Mouse (Mus musculus) heart, adult 2 months (tissue): Measurements from ENCODE around the gene Reep3. TPM values are rescaled to one million over a fixed set of nuclear protein-coding genes. Genes with fewer than 3 reads are reported as not detected.
A peak's percentile ranks its signal among the peaks of the same experiment; 100 is the strongest.

Experiments used
- DNase-seq, 2 experiments: peaks; one replicate each; pipeline ENCODE4 v3.0.0; 2021
- H3K27ac ChIP-seq: fragments of 200-600 bp; 2 replicates; pipeline ENCODE4 v1.8.1; 2022
- H3K27me3 ChIP-seq: fragments of 200-500 bp; 2 replicates; pipeline ENCODE4 v1.6.1; 2012; ENCODE audit warnings: mild to moderate bottlenecking, low read length, inconsistent platforms, mixed read lengths; ENCODE audit not compliant: control insufficient read depth, insufficient read depth
- H3K36me3 ChIP-seq: fragments of 200-500 bp; 2 replicates; pipeline ENCODE4 v1.6.1; 2012; ENCODE audit warnings: low read length, inconsistent platforms; ENCODE audit not compliant: control insufficient read depth, insufficient read depth
- H3K4me1 ChIP-seq: fragments of 200-500 bp; 2 replicates; pipeline ENCODE4 v1.6.1; 2011; ENCODE audit warnings: low read length; ENCODE audit not compliant: control insufficient read depth, insufficient read depth
- H3K4me3 ChIP-seq: fragments of 200-600 bp; 2 replicates; pipeline ENCODE4 v1.8.1; 2022
- H3K79me2 ChIP-seq: fragments of 200-500 bp; replicated peaks from 2 replicates; pipeline ENCODE4 v1.6.1; 2012; ENCODE audit warnings: mild to moderate bottlenecking, inconsistent platforms, low read length, moderate library complexity, mixed read lengths; ENCODE audit not compliant: control insufficient read depth, insufficient read depth
- H3K9ac ChIP-seq: fragments of 200-500 bp; 2 replicates; pipeline ENCODE4 v1.6.1; 2012; ENCODE audit warnings: low read depth, mild to moderate bottlenecking, control low read depth, inconsistent platforms, low read length, mixed read lengths
- CTCF ChIP-seq: fragments of 200-600 bp; IDR thresholded peaks from 2 replicates; pipeline ENCODE4 v1.8.1; 2022; ENCODE audit warnings: antibody characterized with exemption, mild to moderate bottlenecking, moderate library complexity
- EP300 ChIP-seq: fragments of 200-500 bp; IDR thresholded peaks from 2 replicates; pipeline ENCODE4 v1.6.1; 2011; ENCODE audit warnings: low read depth, low read length, control low read depth; ENCODE audit not compliant: insufficient read depth
- POLR2A ChIP-seq: fragments of 200-500 bp; IDR thresholded peaks from 2 replicates; pipeline ENCODE4 v1.6.1; 2011; ENCODE audit warnings: mild to moderate bottlenecking, low read depth, low read length, control low read depth; ENCODE audit not compliant: insufficient read depth
- WGBS: fragments of 180-500 bp; shearing (Covaris S2); methylation state at CpG from one replicate; pipeline ENCODE4 v1.1.7; 2018; 5-methylcytosine and 5-hydroxymethylcytosine counted together
- intact Hi-C: fragments of 180-260 bp; cut with DNase I; formaldehyde crosslinking; loops from one replicate; pipeline ENCODE4 v1.15.1; 2025
- polyA plus RNA-seq: library from polyadenylated mRNA; depleted of rRNA; stranded (reverse); fragments of >200 nt; gene quantifications from 2 replicates; pipeline ENCODE4 v1.2.3, GENCODE M21; 2012
- total RNA-seq, 2 experiments: library from RNA; stranded (reverse); gene quantifications; 2 replicates each; pipeline ENCODE4 v1.2.3; 2021

Gene Reep3
- total and polyA plus RNA-seq, 3 experiments, result 14.9 to 20.2 (median 19.7) TPM

GRCm38 (mm10) chr10:67108096-67108495 lies 11.4 kb upstream of the Reep3 start:
- Histone ChIP-seq H3K27ac (no peak overlapping the region), H3K9ac (no peak overlapping the region), H3K4me3 (no peak overlapping the region), H3K4me1 (peaks cover 36% of the 10 kb centered on the region), H3K27me3 (no peaks in the 10 kb centered on the region), H3K36me3 (peaks cover 20% of the 10 kb centered on the region), H3K79me2 (peaks cover 17% of the 10 kb centered on the region)
- TF ChIP-seq POLR2A (no peak), EP300 (no peak), CTCF (no peak)
- WGBS, result 67% methylated on average over 9 of the region's 9 CpGs
- intact Hi-C loops, result no loop called here
- peak in 1 of 2 experiments; percentile 12 for DNase-seq

GRCm38 (mm10) chr10:67107017-67107761 lies 10.4 kb upstream of the Reep3 start:
- H3K27me3 ChIP-seq, result no peaks in the 10 kb centered on the region
- H3K27ac ChIP-seq, result no peak overlapping the region
- no peak overlapping the region for H3K4me3 ChIP-seq
- H3K36me3 ChIP-seq, result peaks cover 20% of the 10 kb centered on the region
- intact Hi-C loops, result no loop called here
- no peak overlapping the region for H3K9ac ChIP-seq
- H3K4me1 ChIP-seq, result peaks cover 42% of the 10 kb centered on the region
- DNase-seq, result no peak
- WGBS, result 58% methylated on average over 9 of the region's 9 CpGs
- no peak for TF ChIP-seq EP300
- no peak for TF ChIP-seq CTCF
- TF ChIP-seq POLR2A, result no peak
- H3K79me2 ChIP-seq, result peaks cover 20% of the 10 kb centered on the region

- DNase-seq, result no peak
- Histone ChIP-seq H3K4me3 (no peak overlapping the region), H3K79me2 (peaks cover 20% of the 10 kb centered on the region), H3K27ac (no peak overlapping the region), H3K9ac (no peak overlapping the region), H3K27me3 (no peaks in the 10 kb centered on the region), H3K36me3 (peaks cover 27% of the 10 kb centered on the region), H3K4me1 (peaks cover 43% of the 10 kb centered on the region)
- 62% methylated on average over 6 of the region's 6 CpGs for WGBS
- intact Hi-C loops, result no loop called here
- no peak for TF ChIP-seq CTCF
- TF ChIP-seq POLR2A, result no peak
- no peak for TF ChIP-seq EP300
These were observed 9.7 kb upstream of the Reep3 start for GRCm38 (mm10) chr10:67106400-67106799.

GRCm38 (mm10) chr10:67105331-67106217 lies 8.8 kb upstream of the Reep3 start:
- Histone ChIP-seq H3K27ac (peak overlapping the region; percentile 16), H3K4me1 (peaks cover 41% of the 10 kb centered on the region), H3K36me3 (peaks cover 30% of the 10 kb centered on the region), H3K27me3 (no peaks in the 10 kb centered on the region), H3K79me2 (peaks cover 17% of the 10 kb centered on the region), H3K9ac (no peak overlapping the region), H3K4me3 (no peak overlapping the region)
- no peak for TF ChIP-seq EP300
- TF ChIP-seq CTCF, result no peak
- TF ChIP-seq POLR2A, result no peak
- intact Hi-C loops, result no loop called here
- 61% methylated on average over 19 of the region's 19 CpGs for WGBS
- DNase-seq, result peak in 1 of 2 experiments; percentile 48

- DNase-seq, result no peak
- no peak overlapping the region for H3K4me3 ChIP-seq
- peak overlapping the region; percentile 16 for H3K27ac ChIP-seq
- H3K27me3 ChIP-seq, result no peaks in the 10 kb centered on the region
- no peak for TF ChIP-seq EP300
- TF ChIP-seq CTCF, result no peak
- no peak for TF ChIP-seq POLR2A
- no peak overlapping the region for H3K9ac ChIP-seq
- intact Hi-C loops, result no loop called here
- 15% methylated on average over 9 of the region's 9 CpGs for WGBS
- H3K4me1 ChIP-seq, result peaks cover 43% of the 10 kb centered on the region
- H3K36me3 ChIP-seq, result peaks cover 30% of the 10 kb centered on the region
- peaks cover 17% of the 10 kb centered on the region for H3K79me2 ChIP-seq
These were observed 7.8 kb upstream of the Reep3 start for GRCm38 (mm10) chr10:67104543-67104942.

- H3K27ac ChIP-seq, result no peak overlapping the region
- TF ChIP-seq POLR2A (no peak), EP300 (no peak), CTCF (no peak)
- no peak for DNase-seq
- H3K27me3 ChIP-seq, result no peaks in the 10 kb centered on the region
- H3K79me2 ChIP-seq, result peaks cover 11% of the 10 kb centered on the region
- H3K4me3 ChIP-seq, result no peak overlapping the region
- WGBS, result 46% methylated on average over 9 of the region's 9 CpGs
- peaks cover 25% of the 10 kb centered on the region for H3K36me3 ChIP-seq
- no peak overlapping the region for H3K9ac ChIP-seq
- H3K4me1 ChIP-seq, result peaks cover 42% of the 10 kb centered on the region
- intact Hi-C loops, result no loop called here
These were observed 4.1 kb upstream of the Reep3 start for GRCm38 (mm10) chr10:67100831-67101251.
